Mouse (Mus musculus) neural tube, embryonic 15.5 days (tissue): ENCODE measurements around the gene Pklr. TPM values are rescaled to one million over a fixed set of nuclear protein-coding genes. Genes with fewer than 3 reads are reported as not detected.
"Not testable (repeated sequence)": the region's sequence is repeated elsewhere in the genome, so short reads cannot be mapped to it uniquely, and the experiment has no call there.

Experiments used
- ATAC-seq: fragments of 200-750 bp; cut with Nextera tagmentation; 2 replicates; pipeline ENCODE4 v1.8.0; 2017; ENCODE audit warnings: mild to moderate bottlenecking, moderate TSS enrichment, moderate library complexity; ENCODE audit not compliant: low FRiP score
- H3K27ac ChIP-seq: fragments of 300-500 bp; sonication (generic); replicated peaks from 2 replicates; pipeline ENCODE4 v1.5.1; 2015; ENCODE audit warnings: mild to moderate bottlenecking, inconsistent platforms
- H3K27me3 ChIP-seq: fragments of 300-500 bp; sonication (generic); replicated peaks from 2 replicates; pipeline ENCODE4 v1.6.1; 2015; ENCODE audit warnings: inconsistent platforms
- H3K36me3 ChIP-seq: fragments of 300-500 bp; sonication (generic); 2 replicates; pipeline ENCODE4 v1.6.1; 2015; ENCODE audit warnings: inconsistent platforms
- H3K4me1 ChIP-seq: fragments of 300-500 bp; sonication (generic); 2 replicates; pipeline ENCODE4 v1.6.1; 2015; ENCODE audit warnings: inconsistent platforms
- H3K4me2 ChIP-seq: fragments of 300-500 bp; sonication (generic); 2 replicates; pipeline ENCODE4 v1.6.1; 2015; ENCODE audit warnings: inconsistent platforms, mild to moderate bottlenecking, moderate library complexity
- H3K4me3 ChIP-seq: fragments of 300-500 bp; sonication (generic); replicated peaks from 2 replicates; pipeline ENCODE4 v1.5.1; 2015; ENCODE audit warnings: mild to moderate bottlenecking, inconsistent platforms
- H3K9ac ChIP-seq: fragments of 300-500 bp; sonication (generic); replicated peaks from 2 replicates; pipeline ENCODE4 v1.6.1; 2015; ENCODE audit warnings: mild to moderate bottlenecking, inconsistent platforms
- H3K9me3 ChIP-seq: fragments of 300-500 bp; sonication (generic); replicated peaks from 2 replicates; pipeline ENCODE4 v1.6.1; 2016; ENCODE audit warnings: inconsistent platforms
- WGBS: fragments of 180-500 bp; shearing (Covaris S2); methylation state at CpG from one replicate; pipeline ENCODE4 v1.1.7; 2015; ENCODE audit warnings: mixed read lengths; 5-methylcytosine and 5-hydroxymethylcytosine counted together
- polyA plus RNA-seq: library from polyadenylated mRNA; unstranded; fragments of >200 nt; fragmentation: Nextera tagmentation; extraction: Ambion mirVana; gene quantifications from 2 replicates; pipeline ENCODE4 v1.2.1, GENCODE M21; 2015

Gene Pklr
- polyA plus RNA-seq, 1 experiment from 2014 or later: 0.06 TPM

- 57% methylated on average over 17 of the region's 17 CpGs for WGBS
- no peak overlapping the region for H3K4me3 ChIP-seq
- H3K4me2 ChIP-seq: no peak overlapping the region
- ATAC-seq: no peak
- H3K36me3 ChIP-seq: peaks cover 26% of the 10 kb centered on the region
- H3K27ac ChIP-seq: no peak overlapping the region
- peaks cover 3% of the 10 kb centered on the region; the same call in 1 of the 2 replicates for H3K4me1 ChIP-seq
- no peaks in the 10 kb centered on the region for H3K9me3 ChIP-seq
- H3K27me3 ChIP-seq: peaks cover 17% of the 10 kb centered on the region; the same call in 1 of the 2 replicates
- no peak overlapping the region for H3K9ac ChIP-seq
These were observed 16.3 kb downstream of the Pklr start for GRCm38 (mm10) chr3:89152084-89152835.

- Histone ChIP-seq H3K9me3 (no peaks in the 10 kb centered on the region), H3K27ac (no peak overlapping the region), H3K36me3 (peaks cover 8% of the 10 kb centered on the region), H3K4me2 (no peak overlapping the region), H3K9ac (no peak overlapping the region), H3K27me3 (no peaks in the 10 kb centered on the region), H3K4me3 (no peak overlapping the region), H3K4me1 (peaks cover 32% of the 10 kb centered on the region)
- WGBS: 90% methylated on average over 8 of the region's 8 CpGs
- no peak for ATAC-seq
These were observed 21.0 kb downstream of the Pklr start for GRCm38 (mm10) chr3:89156951-89157350.

GRCm38 (mm10) chr3:89158651-89159050 is 22.7 kb downstream of the Pklr start:
- Histone ChIP-seq H3K4me1 (peaks cover 33% of the 10 kb centered on the region), H3K4me2 (peak overlapping the region; percentile 88), H3K9ac (peak overlapping the region; percentile 78), H3K27me3 (no peaks in the 10 kb centered on the region), H3K36me3 (no peaks in the 10 kb centered on the region), H3K4me3 (peak overlapping the region; percentile 84), H3K9me3 (no peaks in the 10 kb centered on the region), H3K27ac (peak overlapping the region; percentile 23; the same call in 1 of the 2 replicates)
- ATAC-seq: no peak
- 20% methylated on average over 7 of the region's 7 CpGs for WGBS

GRCm38 (mm10) chr3:89159211-89159610 is 23.3 kb downstream of the Pklr start:
- H3K4me3 ChIP-seq: peak overlapping the region; percentile 84
- no peaks in the 10 kb centered on the region for H3K27me3 ChIP-seq
- WGBS: under 1% methylated on average over 13 of the region's 13 CpGs
- H3K9ac ChIP-seq: peak overlapping the region; percentile 78
- H3K9me3 ChIP-seq: no peaks in the 10 kb centered on the region
- peak; percentile 51; the same call in 1 of the 2 replicates for ATAC-seq
- peak overlapping the region; percentile 88 for H3K4me2 ChIP-seq
- H3K27ac ChIP-seq: peak overlapping the region; percentile 72
- H3K4me1 ChIP-seq: peaks cover 38% of the 10 kb centered on the region
- no peaks in the 10 kb centered on the region for H3K36me3 ChIP-seq

- Histone ChIP-seq H3K9ac (peak within 1 kb of the TSS; percentile 78), H3K27me3 (no peaks in the 10 kb centered on the region), H3K4me2 (peak within 1 kb of the TSS; percentile 88), H3K36me3 (no peaks in the 10 kb centered on the region), H3K4me3 (peak within 1 kb of the TSS; percentile 84), H3K9me3 (no peaks in the 10 kb centered on the region), H3K27ac (peak within 1 kb of the TSS; percentile 72), H3K4me1 (peaks cover 39% of the 10 kb centered on the region)
- peak; percentile 83 for ATAC-seq
- under 1% methylated on average over 58 of the region's 66 CpGs for WGBS
These were observed 23.8 kb downstream of the Pklr start, which contains the start of gene Hcn3 for GRCm38 (mm10) chr3:89159616-89160344. Hcn3 (minus strand) TSS chr3:89160196.

GRCm38 (mm10) chr3:89161207-89161606 is 25.3 kb downstream of the Pklr start:
- H3K4me2 ChIP-seq, H3K9ac ChIP-seq, H3K9me3 ChIP-seq, H3K27me3 ChIP-seq, H3K36me3 ChIP-seq, ATAC-seq, H3K4me3 ChIP-seq, H3K27ac ChIP-seq: not testable (repeated sequence)
- H3K4me1 ChIP-seq: peaks cover 50% of the 10 kb centered on the region

- ATAC-seq: no peak
- 80% methylated on average over 4 of the region's 4 CpGs for WGBS
These were observed 25.8 kb downstream of the Pklr start for GRCm38 (mm10) chr3:89161786-89162185.

GRCm38 (mm10) chr3:89163123-89163522 is 27.2 kb downstream of the Pklr start:
- Histone ChIP-seq H3K4me2 (no peak overlapping the region), H3K9me3 (no peaks in the 10 kb centered on the region), H3K27me3 (no peaks in the 10 kb centered on the region), H3K9ac (no peak overlapping the region), H3K36me3 (peaks cover 11% of the 10 kb centered on the region), H3K4me1 (peaks cover 47% of the 10 kb centered on the region), H3K4me3 (no peak overlapping the region), H3K27ac (no peak overlapping the region)
- 85% methylated on average over 1 of the region's 1 CpGs for WGBS
- ATAC-seq: no peak

More at GRCm38 (mm10) chr3:89161786-89162185, 25.8 kb downstream of the Pklr start:
- Histone ChIP-seq H3K36me3 (peaks cover under 1% of the 10 kb centered on the region; the same call in 1 of the 2 replicates), H3K9ac (no peak overlapping the region), H3K27me3 (no peaks in the 10 kb centered on the region), H3K4me2 (no peak overlapping the region), H3K9me3 (no peaks in the 10 kb centered on the region), H3K4me3 (no peak overlapping the region), H3K4me1 (peaks cover 56% of the 10 kb centered on the region), H3K27ac (no peak overlapping the region)

GRCm38 (mm10) chr3:89163643-89164245 is 27.8 kb downstream of the Pklr start:
- Histone ChIP-seq H3K4me2 (peak overlapping the region; percentile 73), H3K4me3 (peak overlapping the region; percentile 94), H3K9me3 (no peaks in the 10 kb centered on the region), H3K27ac (peak overlapping the region; percentile 97), H3K27me3 (no peaks in the 10 kb centered on the region), H3K36me3 (peaks cover 17% of the 10 kb centered on the region), H3K9ac (peak overlapping the region; percentile 95), H3K4me1 (peaks cover 41% of the 10 kb centered on the region)
- no peak for ATAC-seq
- WGBS: 83% methylated on average over 5 of the region's 5 CpGs

- H3K27me3 ChIP-seq: no peaks in the 10 kb centered on the region
- H3K4me2 ChIP-seq: peak within 1 kb of the TSS; percentile 73
- ATAC-seq: peak; percentile 94
- H3K9me3 ChIP-seq: no peaks in the 10 kb centered on the region
- peaks cover 27% of the 10 kb centered on the region for H3K36me3 ChIP-seq
- peaks cover 32% of the 10 kb centered on the region for H3K4me1 ChIP-seq
- H3K27ac ChIP-seq: peak within 1 kb of the TSS; percentile 97
- peak within 1 kb of the TSS; percentile 95 for H3K9ac ChIP-seq
- under 1% methylated on average over 76 of the region's 79 CpGs for WGBS
- peak within 1 kb of the TSS; percentile 94 for H3K4me3 ChIP-seq
These were observed 28.7 kb downstream of the Pklr start, which contains the start of gene Clk2 for GRCm38 (mm10) chr3:89164506-89165267. Clk2 (plus strand) TSS chr3:89164795.
